24 mouse cellular contexts compared by ENCODE assay signal in genomic region chr16:30501621-30502020, GRCm38 (mm10). TPM values are rescaled to one million over a fixed set of nuclear protein-coding genes. Genes with fewer than 3 reads are reported as not detected.
DNase-seq lines count a peak whose midpoint lies in the region; ATAC-seq and TF ChIP-seq lines count a peak whose summit lies in the region.
"Had no signal": no experiment of that assay in that cellular context is flagged by ENCODE, and none has a peak within 500 bp of the region (broad histone marks: within the 10 kb centered on the region; RNA-seq: fewer than 3 reads in every experiment).

No protein-coding gene starts in this region.

- no peaks in the 10 kb centered on the region for H3K79me2 ChIP-seq in heart, adult 2 months (replicated peaks; ENCODE audit: control insufficient read depth, insufficient read depth, low read length)

- no peak for TF ChIP-seq EP300 in heart, adult 2 months (IDR thresholded peaks at IDR 0.05; ENCODE audit: insufficient read depth, low read depth, low read length)

- no peaks in the 10 kb centered on the region for H3K9me3 ChIP-seq in hindbrain, embryonic 10.5 days
- H3K9me3 ChIP-seq in hindbrain, embryonic 16.5 days (ENCODE audit: control insufficient read depth, low read length), result no peaks in the 10 kb centered on the region
- no peaks in the 10 kb centered on the region for H3K9me3 ChIP-seq in lung, embryonic 16.5 days (ENCODE audit: control insufficient read depth, low read length)
- no peaks in the 10 kb centered on the region for H3K9me3 ChIP-seq in stomach, embryonic 16.5 days (replicated peaks; ENCODE audit: control insufficient read depth, low read length)
- H3K9me3 ChIP-seq: forebrain, embryonic 13.5 days; midbrain, embryonic 10.5 days; neural tube, embryonic 15.5 days; stomach, embryonic 15.5 days had no signal

- no peak for ATAC-seq in hindbrain, embryonic 16.5 days
- no peak for ATAC-seq in lung, embryonic 16.5 days (ENCODE audit: low read depth)
- ATAC-seq in stomach, embryonic 16.5 days (ENCODE audit: insufficient read depth, low FRiP score), result no peak
- ATAC-seq: CD4-positive, CD25-positive, alpha-beta regulatory T cell, adult 4 months; forebrain, embryonic 13.5 days; inflammation-experienced regulatory T-cells, adult 6 months; midbrain, embryonic 16.5 days had no signal

- H3K4me3 ChIP-seq in heart, adult 2 months, result no peak overlapping the region
- H3K4me3 ChIP-seq in hindbrain, embryonic 10.5 days, result no peak overlapping the region
- H3K4me3 ChIP-seq in hindbrain, embryonic 16.5 days (ENCODE audit: low read length), result no peak overlapping the region
- no peak overlapping the region for H3K4me3 ChIP-seq in lung, embryonic 16.5 days (ENCODE audit: low read length)
- H3K4me3 ChIP-seq in stomach, embryonic 16.5 days (replicated peaks; ENCODE audit: low read length), result no peak overlapping the region
- H3K4me3 ChIP-seq: forebrain, embryonic 13.5 days; left cerebral cortex, adult 2 months; midbrain, embryonic 10.5 days; neural tube, embryonic 15.5 days; stomach, embryonic 15.5 days had no signal

- no peaks in the 10 kb centered on the region for H3K36me3 ChIP-seq in heart, adult 2 months (ENCODE audit: control insufficient read depth, insufficient read depth, low read length)
- H3K36me3 ChIP-seq in hindbrain, embryonic 10.5 days, result no peaks in the 10 kb centered on the region
- H3K36me3 ChIP-seq in hindbrain, embryonic 16.5 days (ENCODE audit: control insufficient read depth, insufficient read depth, low read length), result no peaks in the 10 kb centered on the region
- no peaks in the 10 kb centered on the region for H3K36me3 ChIP-seq in lung, embryonic 16.5 days (ENCODE audit: control insufficient read depth, insufficient read depth, low read length)
- no peaks in the 10 kb centered on the region for H3K36me3 ChIP-seq in stomach, embryonic 16.5 days (ENCODE audit: control insufficient read depth, insufficient read depth, low read length)
- H3K36me3 ChIP-seq: midbrain, embryonic 10.5 days; neural tube, embryonic 15.5 days; stomach, embryonic 15.5 days had no signal

- WGBS in heart, adult 2 months, result 49% methylated on average over 5 of the region's 5 CpGs
- WGBS in hindbrain, embryonic 10.5 days, result 62% methylated on average over 5 of the region's 5 CpGs
- WGBS in hindbrain, embryonic 16.5 days, result 65% methylated on average over 5 of the region's 5 CpGs
- WGBS in lung, embryonic 16.5 days, result 58% methylated on average over 5 of the region's 5 CpGs
- 61% methylated on average over 5 of the region's 5 CpGs for WGBS in stomach, embryonic 16.5 days

- no peak for TF ChIP-seq CTCF in heart, adult 2 months (IDR thresholded peaks at IDR 0.05)

- H3K27ac ChIP-seq in heart, adult 2 months, result peak overlapping the region; percentile 89
- 0 out of 2 replicates have a peak overlapping the region, but pooled peaks have one; percentile 66 for H3K27ac ChIP-seq in hindbrain, embryonic 10.5 days
- H3K27ac ChIP-seq in hindbrain, embryonic 16.5 days (ENCODE audit: low read depth, low read length), result no peak overlapping the region
- peak overlapping the region; percentile 94 for H3K27ac ChIP-seq in lung, embryonic 16.5 days (ENCODE audit: low read length)
- H3K27ac ChIP-seq in stomach, embryonic 16.5 days (ENCODE audit: low read length), result peak overlapping the region; percentile 64; the same call in 1 of the 2 replicates
- H3K27ac ChIP-seq: forebrain, embryonic 13.5 days; kidney, postnatal 0 days; liver, embryonic 14.5 days; neural tube, embryonic 15.5 days had no signal

- intact Hi-C loops in heart, adult 2 months (cut with DNase I), result loop anchor here (5.0 to 10.0 kb wide), 2 partner anchors 249 to 317 kb away; no protein-coding TSS in a partner anchor
- intact Hi-C loops in heart, postnatal 14 days (cut with DNase I), result loop anchor here (5.0 kb wide), 1 partner anchor 249 kb away; no protein-coding TSS in a partner anchor

- no peak overlapping the region for H3K9ac ChIP-seq in heart, adult 2 months (ENCODE audit: low read depth, low read length)
- H3K9ac ChIP-seq in hindbrain, embryonic 16.5 days (ENCODE audit: low read depth, low read length), result no peak overlapping the region
- peak overlapping the region; percentile 56 for H3K9ac ChIP-seq in lung, embryonic 16.5 days (ENCODE audit: low read length)
- 0 out of 2 replicates have a peak overlapping the region, but pooled peaks have one; percentile 47 for H3K9ac ChIP-seq in stomach, embryonic 16.5 days (ENCODE audit: low read length)
- H3K9ac ChIP-seq: forebrain, embryonic 13.5 days; liver, embryonic 14.5 days; neural tube, embryonic 15.5 days; stomach, embryonic 15.5 days had no signal

- peaks cover 10% of the 10 kb centered on the region for H3K4me1 ChIP-seq in heart, adult 2 months (ENCODE audit: control insufficient read depth, insufficient read depth, low read length)
- H3K4me1 ChIP-seq in hindbrain, embryonic 10.5 days (replicated peaks), result peaks cover 20% of the 10 kb centered on the region
- 0 out of 2 replicates have a peak, but pooled peaks cover 3% of the 10 kb centered on the region for H3K4me1 ChIP-seq in hindbrain, embryonic 16.5 days (ENCODE audit: control insufficient read depth, insufficient read depth, low read depth, low read length)
- peaks cover 22% of the 10 kb centered on the region for H3K4me1 ChIP-seq in lung, embryonic 16.5 days (replicated peaks; ENCODE audit: control insufficient read depth, insufficient read depth, low read length)
- H3K4me1 ChIP-seq in stomach, embryonic 16.5 days (ENCODE audit: control insufficient read depth, insufficient read depth, low read length), result peaks cover 6% of the 10 kb centered on the region; the same call in 1 of the 2 replicates

- no peak for TF ChIP-seq POLR2A in heart, adult 2 months (IDR thresholded peaks at IDR 0.05; ENCODE audit: insufficient read depth, low read depth, low read length)

- H3K4me2 ChIP-seq in hindbrain, embryonic 16.5 days (ENCODE audit: low read length), result no peak overlapping the region
- no peak overlapping the region for H3K4me2 ChIP-seq in lung, embryonic 16.5 days (ENCODE audit: low read depth, low read length)
- no peak overlapping the region for H3K4me2 ChIP-seq in stomach, embryonic 16.5 days (ENCODE audit: low read depth, low read length)
- H3K4me2 ChIP-seq: forebrain, embryonic 13.5 days had no signal

- no peaks in the 10 kb centered on the region for H3K27me3 ChIP-seq in heart, adult 2 months (ENCODE audit: control insufficient read depth, insufficient read depth, low read length)
- peaks cover 13% of the 10 kb centered on the region for H3K27me3 ChIP-seq in hindbrain, embryonic 10.5 days (ENCODE audit: insufficient read depth, poor library complexity, severe bottlenecking)
- H3K27me3 ChIP-seq in hindbrain, embryonic 16.5 days (replicated peaks; ENCODE audit: control insufficient read depth, insufficient read depth, low read length), result no peaks in the 10 kb centered on the region
- H3K27me3 ChIP-seq in lung, embryonic 16.5 days (ENCODE audit: control insufficient read depth, insufficient read depth, low read depth, low read length), result peaks cover 6% of the 10 kb centered on the region
- H3K27me3 ChIP-seq in stomach, embryonic 16.5 days (ENCODE audit: control insufficient read depth, insufficient read depth, low read length), result no peaks in the 10 kb centered on the region
- H3K27me3 ChIP-seq: neural tube, embryonic 15.5 days; stomach, embryonic 15.5 days had no signal

- no peak for DNase-seq in heart, adult 2 months
- no peak for DNase-seq in heart, postnatal 14 days
- no peak for DNase-seq in hindbrain, embryonic 10.5 days (ENCODE audit: low spot score)
- no peak for DNase-seq in lung, postnatal 14 days
- no peak for DNase-seq in spleen, postnatal 4 days (ENCODE audit: low spot score in 2 of 2)
- DNase-seq: cerebellum, adult 9-10 months; gastrocnemius, postnatal 10 days; left cerebral cortex, postnatal 4 days; right cerebral cortex, adult 18-20 months; right cerebral cortex, postnatal 4 days; thymus, adult 2 months had no signal

RNA-seq across cellular contexts. Expression of gene Tmem44, which starts 49.0 kb away (rescaled TPM):
- 1 to 10 TPM; 4.4 to 5.8 TPM for total RNA-seq in heart, adult 2 months (2021)
- polyA plus RNA-seq in heart, adult 2 months (2012; rRNA removed), result 9.8 and 12.0 TPM in 2 replicates
- 10 to 100 TPM; 12.9 to 13.9 TPM for total RNA-seq in heart, postnatal 14 days (2021)
- polyA plus RNA-seq in hindbrain, embryonic 10.5 days (2016; fragmentation: Nextera tagmentation; extraction: Ambion mirVana), result 22.8 and 39.3 TPM in 2 replicates
- polyA plus RNA-seq in hindbrain, embryonic 16.5 days (2015; fragmentation: Nextera tagmentation; extraction: Ambion mirVana), result 67.5 and 72.3 TPM in 2 replicates
- 23.5 and 23.8 TPM in 2 replicates for polyA plus RNA-seq in lung, embryonic 16.5 days (2015; fragmentation: Nextera tagmentation; extraction: Ambion mirVana)
- 8.4 and 11.0 TPM in 2 replicates for polyA plus RNA-seq in stomach, embryonic 16.5 days (2015; fragmentation: Nextera tagmentation; extraction: Ambion mirVana)

Comparison
In these comparisons a context has a peak if more than half of its experiments do, and no peak if none do; other contexts are left out.
1. H3K9ac ChIP-seq: peak in lung, embryonic 16.5 days (single experiment) and stomach, embryonic 16.5 days (single experiment); none in heart, adult 2 months (single experiment) and hindbrain, embryonic 16.5 days (single experiment).